Mouse (Mus musculus) liver, embryonic 14.5 days (tissue): ENCODE measurements around the gene Vmn2r116.

Source experiments
- CTCF ChIP-seq: IDR thresholded peaks from 2 replicates; pipeline ENCODE4 v1.5.1; 2016; ENCODE audit warnings: antibody characterized with exemption, low read depth, control low read depth
- EP300 ChIP-seq: IDR thresholded peaks from 2 replicates; pipeline ENCODE4 v1.6.1; 2016; ENCODE audit warnings: antibody characterized with exemption, low read depth

DNA sequence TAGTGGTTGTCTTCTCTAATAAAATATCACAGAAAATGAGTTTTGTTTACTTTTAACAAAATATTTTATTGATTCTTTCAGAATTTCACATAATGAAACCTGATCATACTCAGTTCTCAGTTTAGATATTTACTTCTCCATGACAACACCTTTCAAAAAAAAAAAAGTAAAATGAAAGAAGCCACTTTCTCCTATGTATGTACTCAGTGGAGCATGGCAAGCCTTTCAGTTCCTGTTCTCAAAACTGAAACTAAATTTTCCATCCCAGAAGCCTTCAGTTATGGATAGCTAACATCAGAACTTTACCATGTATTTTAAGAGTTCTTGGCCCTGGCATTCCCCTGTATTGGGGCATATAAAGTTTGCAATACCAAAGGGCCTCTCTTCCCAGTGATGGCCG, 32.8 kb upstream of the Vmn2r116 start:
- TF ChIP-seq CTCF, result no peak
- TF ChIP-seq EP300, result no peak
